ENCODE assay signal across 8 mouse cellular contexts in genomic region chr4:84674318-84675170, GRCm38 (mm10). TPM values are rescaled to one million over a fixed set of nuclear protein-coding genes. Genes with fewer than 3 reads are reported as not detected.
DNase-seq lines count a peak whose midpoint lies in the region; ATAC-seq and TF ChIP-seq lines count a peak whose summit lies in the region.

No protein-coding gene starts in this region.

- TF ChIP-seq CTCF in testis, adult 2 months (IDR thresholded peaks at IDR 0.05; ENCODE audit: control insufficient read depth, insufficient read depth, insufficient replicate concordance, low read depth, low read length): no peak

- H3K27ac ChIP-seq in testis, adult 2 months (ENCODE audit: control insufficient read depth, insufficient read depth, low read depth, low read length): peak overlapping the region; percentile 9
- peak overlapping the region; percentile 95 for H3K27ac ChIP-seq in embryonic facial prominence, embryonic 12.5 days
- H3K27ac ChIP-seq in heart, embryonic 16.5 days (ENCODE audit: low read length): no peak overlapping the region

- peak overlapping the region; percentile 81 for H3K4me2 ChIP-seq in embryonic facial prominence, embryonic 12.5 days (replicated peaks)
- H3K4me2 ChIP-seq in heart, embryonic 16.5 days (ENCODE audit: low read depth, low read length): peak overlapping the region; percentile 93

- WGBS in embryonic facial prominence, embryonic 12.5 days: under 1% methylated on average over 68 of the region's 104 CpGs
- WGBS in heart, embryonic 16.5 days: 1% methylated on average over 82 of the region's 104 CpGs

- H3K9me3 ChIP-seq in embryonic facial prominence, embryonic 12.5 days: no peaks in the 10 kb centered on the region
- no peaks in the 10 kb centered on the region for H3K9me3 ChIP-seq in heart, embryonic 16.5 days (replicated peaks; ENCODE audit: control insufficient read depth, low read length)

- ATAC-seq in embryonic facial prominence, embryonic 12.5 days (ENCODE audit: insufficient number of reproducible peaks, insufficient read depth, low FRiP score, low TSS enrichment): peak; percentile 67
- peak; percentile 79 for ATAC-seq in heart, embryonic 16.5 days (replicated peaks; ENCODE audit: extremely low read depth, insufficient read depth, low FRiP score)
- ATAC-seq in megakaryocyte-erythroid progenitor cell, adult 5-6 weeks (replicated peaks; ENCODE audit: low FRiP score, low TSS enrichment, poor library complexity, severe bottlenecking): no peak

- H3K4me1 ChIP-seq in testis, adult 2 months (ENCODE audit: control insufficient read depth, insufficient read depth, low read length): peaks cover 3% of the 10 kb centered on the region
- peaks cover 25% of the 10 kb centered on the region for H3K4me1 ChIP-seq in embryonic facial prominence, embryonic 12.5 days
- peaks cover 3% of the 10 kb centered on the region; the same call in 1 of the 2 replicates for H3K4me1 ChIP-seq in heart, embryonic 16.5 days (ENCODE audit: control insufficient read depth, insufficient read depth, low read length)

- no peaks in the 10 kb centered on the region for H3K36me3 ChIP-seq in testis, adult 2 months (ENCODE audit: control insufficient read depth, insufficient read depth, low read length)
- no peaks in the 10 kb centered on the region for H3K36me3 ChIP-seq in embryonic facial prominence, embryonic 12.5 days
- no peaks in the 10 kb centered on the region for H3K36me3 ChIP-seq in heart, embryonic 16.5 days (ENCODE audit: control insufficient read depth, insufficient read depth)

- no peaks in the 10 kb centered on the region for H3K27me3 ChIP-seq in testis, adult 2 months (ENCODE audit: control insufficient read depth, insufficient read depth, low read length)
- no peaks in the 10 kb centered on the region for H3K27me3 ChIP-seq in embryonic facial prominence, embryonic 12.5 days
- H3K27me3 ChIP-seq in heart, embryonic 16.5 days (ENCODE audit: control insufficient read depth, insufficient read depth, low read length): peaks cover 54% of the 10 kb centered on the region

- peak overlapping the region; percentile 81 for H3K4me3 ChIP-seq in testis, adult 2 months (ENCODE audit: control insufficient read depth, low read depth, low read length)
- H3K4me3 ChIP-seq in embryonic facial prominence, embryonic 12.5 days: peak overlapping the region; percentile 67
- peak overlapping the region; percentile 74 for H3K4me3 ChIP-seq in heart, embryonic 16.5 days (ENCODE audit: low read length)

- DNase-seq in testis, postnatal 14 days (ENCODE audit: low spot score): no peak
- peak; percentile 74 for DNase-seq in kidney, postnatal 14 days
- DNase-seq in lung, postnatal 4 days: peak; percentile 44 to 76
- peak; percentile 11 for DNase-seq in urinary bladder, postnatal 10 days (ENCODE audit: low spot score)

- peak overlapping the region; percentile 91 for H3K9ac ChIP-seq in embryonic facial prominence, embryonic 12.5 days
- peak overlapping the region; percentile 61 for H3K9ac ChIP-seq in heart, embryonic 16.5 days (ENCODE audit: low read length)

- no peak for TF ChIP-seq POLR2A in testis, adult 2 months (IDR thresholded peaks at IDR 0.05; ENCODE audit: control insufficient read depth, low read depth, low read length)

RNA-seq across cellular contexts. Expression of gene Bnc2, which starts 0.5 kb away (rescaled TPM):
- polyA plus RNA-seq in testis, adult 2 months (2012; rRNA removed): 9.7 and 10.8 TPM in 2 replicates
- 41.6 and 44.5 TPM in 2 replicates for polyA plus RNA-seq in embryonic facial prominence, embryonic 12.5 days (2016; fragmentation: Nextera tagmentation; extraction: Ambion mirVana)
- polyA plus RNA-seq in heart, embryonic 16.5 days (2015; fragmentation: Nextera tagmentation; extraction: Ambion mirVana): 0.92 and 1.1 TPM in 2 replicates
- not detected in 2 replicates for total RNA-seq in megakaryocyte-erythroid progenitor cell, adult 5-6 weeks (2014; fragmentation: Nextera tagmentation)
- not detected in 2 replicates for total RNA-seq in megakaryocyte-erythroid progenitor cell, adult 5-6 weeks (2017)
